Mouse (Mus musculus): ENCODE data around the gene Olfr713. TPM values are rescaled to one million over a fixed set of nuclear protein-coding genes. Genes with fewer than 3 reads are reported as not detected.

Olfr713 gene
- polyA plus RNA-seq, 1 experiment from 2014 or later: not detected

Other genes with a start within 250 kb of the Olfr713 start
- gene Olfr699, start 238.0 kb upstream of the Olfr713 start, polyA plus RNA-seq (2015; fragmentation: Nextera tagmentation; extraction: Ambion mirVana): not detected in 2 replicates
- not detected in 2 replicates for gene Olfr700, start 222.3 kb upstream of the Olfr713 start, polyA plus RNA-seq (2015; fragmentation: Nextera tagmentation; extraction: Ambion mirVana)
- gene Olfr701, start 217.0 kb upstream of the Olfr713 start, polyA plus RNA-seq (2015; fragmentation: Nextera tagmentation; extraction: Ambion mirVana): not detected in 2 replicates
- gene Olfr702, start 197.3 kb upstream of the Olfr713 start, polyA plus RNA-seq (2015; fragmentation: Nextera tagmentation; extraction: Ambion mirVana): not detected in 2 replicates
- not detected in 2 replicates for gene Olfr703, start 187.8 kb upstream of the Olfr713 start, polyA plus RNA-seq (2015; fragmentation: Nextera tagmentation; extraction: Ambion mirVana)
- not detected in 2 replicates for gene Olfr704, start 168.0 kb upstream of the Olfr713 start, polyA plus RNA-seq (2015; fragmentation: Nextera tagmentation; extraction: Ambion mirVana)
- gene Olfr705, start 154.3 kb upstream of the Olfr713 start, polyA plus RNA-seq (2015; fragmentation: Nextera tagmentation; extraction: Ambion mirVana): not detected in 2 replicates
- gene Olfr706, start 143.0 kb upstream of the Olfr713 start, polyA plus RNA-seq (2015; fragmentation: Nextera tagmentation; extraction: Ambion mirVana): not detected in 2 replicates
- not detected in 2 replicates for gene Olfr707, start 129.9 kb upstream of the Olfr713 start, polyA plus RNA-seq (2015; fragmentation: Nextera tagmentation; extraction: Ambion mirVana)
- gene Olfr1532-ps1, start 123.2 kb upstream of the Olfr713 start, polyA plus RNA-seq (2015; fragmentation: Nextera tagmentation; extraction: Ambion mirVana): not detected in 2 replicates
- not detected in 2 replicates for gene Olfr709-ps1, start 99.0 kb upstream of the Olfr713 start, polyA plus RNA-seq (2015; fragmentation: Nextera tagmentation; extraction: Ambion mirVana)
- gene Olfr710, start 82.9 kb upstream of the Olfr713 start, polyA plus RNA-seq (2015; fragmentation: Nextera tagmentation; extraction: Ambion mirVana): not detected in 2 replicates
- gene Olfr6, start 67.2 kb upstream of the Olfr713 start, polyA plus RNA-seq (2015; fragmentation: Nextera tagmentation; extraction: Ambion mirVana): not detected in 2 replicates
- not detected in 2 replicates for gene Olfr711, start 55.7 kb upstream of the Olfr713 start, polyA plus RNA-seq (2015; fragmentation: Nextera tagmentation; extraction: Ambion mirVana)
- not detected in 2 replicates for gene Olfr2, start 25.1 kb upstream of the Olfr713 start, polyA plus RNA-seq (2015; fragmentation: Nextera tagmentation; extraction: Ambion mirVana)
- not detected in 2 replicates for gene Olfr714, start 39.8 kb downstream of the Olfr713 start, polyA plus RNA-seq (2015; fragmentation: Nextera tagmentation; extraction: Ambion mirVana)
- not detected in 2 replicates for gene Olfr17, start 62.0 kb downstream of the Olfr713 start, polyA plus RNA-seq (2015; fragmentation: Nextera tagmentation; extraction: Ambion mirVana)
- gene Olfr715b, start 79.2 kb downstream of the Olfr713 start, polyA plus RNA-seq (2015; fragmentation: Nextera tagmentation; extraction: Ambion mirVana): not detected in 2 replicates
- not detected in 2 replicates for gene Olfr715, start 99.9 kb downstream of the Olfr713 start, polyA plus RNA-seq (2015; fragmentation: Nextera tagmentation; extraction: Ambion mirVana)
- gene Olfr716, start 107.2 kb downstream of the Olfr713 start, polyA plus RNA-seq (2015; fragmentation: Nextera tagmentation; extraction: Ambion mirVana): not detected in 2 replicates
- gene Nlrp14, start 135.8 kb downstream of the Olfr713 start, polyA plus RNA-seq (2015; fragmentation: Nextera tagmentation; extraction: Ambion mirVana): not detected in 2 replicates
- gene Rbmxl2, start 178.3 kb downstream of the Olfr713 start, polyA plus RNA-seq (2015; fragmentation: Nextera tagmentation; extraction: Ambion mirVana): not detected in 2 replicates

All from stomach, embryonic 15.5 days (tissue).